Mouse (Mus musculus) CD4-positive, CD25-positive, alpha-beta regulatory T cell, adult 4 months (primary cell): ENCODE data around the gene Mapkapk3. TPM values are rescaled to one million over a fixed set of nuclear protein-coding genes. Genes with fewer than 3 reads are reported as not detected.

Source experiments
- ATAC-seq: one replicate; pipeline ENCODE4 v1.8.0; 2017
- polyA plus RNA-seq, 2 experiments: library from polyadenylated mRNA; unstranded; fragments of 100-300 nt; shearing (Covaris generic); gene quantifications; one replicate each; pipeline ENCODE4 v1.2.1; 2017

The Mapkapk3 gene
- polyA plus RNA-seq, 2 experiments from 2014 or later, result 52.7 to 58.5 TPM

GRCm38 (mm10) chr9:107263912-107264311 is 25.8 kb downstream of the Mapkapk3 start:
- no peak for ATAC-seq

GRCm38 (mm10) chr9:107262375-107262774 is 27.3 kb downstream of the Mapkapk3 start:
- no peak for ATAC-seq

- ATAC-seq, result no peak
Observed at GRCm38 (mm10) chr9:107261792-107262191, 27.9 kb downstream of the Mapkapk3 start.

- no peak for ATAC-seq
Observed at GRCm38 (mm10) chr9:107260836-107261235, 28.8 kb downstream of the Mapkapk3 start.

GRCm38 (mm10) chr9:107260429-107260828 is 29.2 kb downstream of the Mapkapk3 start:
- no peak for ATAC-seq

GRCm38 (mm10) chr9:107259571-107259970 is 30.1 kb downstream of the Mapkapk3 start:
- no peak for ATAC-seq

- no peak for ATAC-seq
Observed at GRCm38 (mm10) chr9:107255596-107255995, 34.1 kb downstream of the Mapkapk3 start.

- ATAC-seq, result no peak
Observed at GRCm38 (mm10) chr9:107254925-107255324, 34.8 kb downstream of the Mapkapk3 start.

GRCm38 (mm10) chr9:107254476-107254875 is 35.2 kb downstream of the Mapkapk3 start:
- ATAC-seq, result no peak

- no peak for ATAC-seq
Observed at GRCm38 (mm10) chr9:107252164-107252563, 37.5 kb downstream of the Mapkapk3 start.

- no peak for ATAC-seq
Observed at GRCm38 (mm10) chr9:107250416-107251337, 39.0 kb downstream of the Mapkapk3 start.

GRCm38 (mm10) chr9:107249154-107249553 is 40.5 kb downstream of the Mapkapk3 start:
- ATAC-seq, result no peak

- ATAC-seq, result peak; percentile 34
Observed at GRCm38 (mm10) chr9:107246170-107246569, 43.5 kb downstream of the Mapkapk3 start.

GRCm38 (mm10) chr9:107245311-107245710 is 44.4 kb downstream of the Mapkapk3 start:
- ATAC-seq, result no peak

- ATAC-seq, result no peak
Observed at GRCm38 (mm10) chr9:107236151-107236550, 53.5 kb downstream of the Mapkapk3 start.

GRCm38 (mm10) chr9:107235261-107235660 is 54.4 kb downstream of the Mapkapk3 start:
- no peak for ATAC-seq

- ATAC-seq, result no peak
Observed at GRCm38 (mm10) chr9:107232140-107232539, 57.5 kb downstream of the Mapkapk3 start.

- peak; percentile 47 for ATAC-seq
Observed at GRCm38 (mm10) chr9:107231539-107232139, 58.0 kb downstream of the Mapkapk3 start, which contains the start of gene Dock3. Dock3 (minus strand) TSS chr9:107231909.

- no peak for ATAC-seq
Observed at GRCm38 (mm10) chr9:107230991-107231538, 58.6 kb downstream of the Mapkapk3 start.

- no peak for ATAC-seq
Observed at GRCm38 (mm10) chr9:107224597-107224996, 65.1 kb downstream of the Mapkapk3 start.
